Mouse (Mus musculus) left cerebral cortex, adult 11 months (tissue): ENCODE results near the gene Aph1c.
"Not testable (repeated sequence)": the region's sequence is repeated elsewhere in the genome, so short reads cannot be mapped to it uniquely, and the experiment has no call there.

Experiments used
- DNase-seq: peaks from one replicate; pipeline ENCODE4 v3.0.0; 2022; ENCODE audit warnings: low spot score

The Aph1c gene

DNA sequence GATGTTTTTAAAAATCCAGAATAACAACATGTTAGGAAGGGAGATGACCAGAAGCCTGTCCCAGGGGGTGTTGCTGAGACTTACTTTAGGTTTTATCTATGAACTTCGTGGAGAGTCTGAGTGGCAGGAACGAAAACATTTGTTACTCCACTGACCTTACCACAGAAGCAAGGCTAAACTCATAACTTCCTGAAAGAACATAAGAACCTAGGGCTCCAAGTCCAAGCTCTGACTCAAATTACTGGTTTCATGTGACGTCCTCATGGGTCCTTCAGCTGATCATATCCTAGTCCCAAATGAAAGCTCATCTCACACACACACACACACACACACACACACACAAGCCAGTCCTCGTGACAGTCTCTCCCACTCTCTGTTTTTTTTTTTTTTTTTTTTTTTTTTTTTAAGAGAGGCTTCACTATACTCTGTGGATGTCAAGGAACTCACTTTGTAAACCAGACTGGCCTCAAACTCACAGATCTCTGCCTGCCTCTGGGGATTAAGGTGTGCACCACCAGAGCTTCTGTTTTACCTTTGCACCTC lies 2.1 kb downstream of the Aph1c start:
- no peak for DNase-seq

DNA sequence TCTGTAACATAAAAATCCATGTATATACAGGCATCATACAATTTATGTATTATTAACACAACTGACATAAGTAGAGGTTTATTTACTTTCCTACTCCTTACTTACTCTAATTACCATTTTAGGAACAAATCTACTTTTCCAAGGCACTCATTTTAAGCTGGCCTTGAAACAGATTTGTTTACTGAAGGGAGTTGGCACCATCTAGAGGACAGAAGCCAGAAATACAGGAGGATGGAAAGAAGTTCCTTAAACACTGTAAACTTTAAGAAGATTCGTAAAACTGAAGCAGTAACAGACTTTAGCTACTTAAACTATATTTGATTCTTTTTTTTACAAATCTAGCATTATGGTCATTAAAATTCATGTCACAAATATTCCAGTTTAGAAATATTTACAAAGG lies 8.5 kb downstream of the Aph1c start:
- DNase-seq, result no peak

DNA sequence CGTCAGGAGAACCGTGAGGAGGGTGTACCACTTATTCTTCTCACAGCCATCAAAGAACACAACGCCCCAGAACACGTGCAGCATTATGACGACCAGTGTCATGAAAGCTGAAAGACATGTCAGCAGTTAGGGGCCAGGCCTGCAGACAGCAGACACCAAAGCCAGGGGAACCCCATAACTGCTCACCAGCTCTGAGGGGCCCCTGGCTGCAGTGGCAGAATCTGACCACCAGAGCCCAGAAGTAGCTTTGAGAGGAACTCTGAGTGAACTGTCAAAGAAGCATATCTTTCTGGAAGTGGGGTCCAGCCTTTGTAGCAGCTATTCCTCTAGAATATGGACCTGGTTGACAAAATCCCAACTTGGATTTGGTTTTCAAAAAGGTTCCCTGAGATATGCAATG lies 12.3 kb downstream of the Aph1c start:
- not testable (repeated sequence) for DNase-seq

DNA sequence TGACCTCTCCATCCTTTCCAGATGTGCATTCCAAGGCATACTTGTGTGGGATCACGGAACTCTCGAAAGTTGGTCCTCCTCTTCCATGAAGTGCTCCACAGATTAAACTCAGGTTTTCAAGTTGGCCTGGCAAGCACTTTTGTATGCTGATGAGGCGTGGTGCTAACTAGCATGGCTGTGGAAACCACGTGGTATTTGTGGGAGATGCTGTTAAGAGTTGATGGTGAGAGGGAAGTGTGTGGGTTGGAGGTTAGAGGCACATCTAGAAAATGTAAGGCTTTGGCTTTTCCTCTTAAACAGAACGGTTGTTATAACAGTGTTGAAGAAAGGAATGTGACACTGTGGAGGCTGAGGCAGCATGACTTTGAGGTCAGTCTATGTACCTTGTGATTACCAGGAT lies 13.5 kb downstream of the Aph1c start:
- no peak for DNase-seq

DNA sequence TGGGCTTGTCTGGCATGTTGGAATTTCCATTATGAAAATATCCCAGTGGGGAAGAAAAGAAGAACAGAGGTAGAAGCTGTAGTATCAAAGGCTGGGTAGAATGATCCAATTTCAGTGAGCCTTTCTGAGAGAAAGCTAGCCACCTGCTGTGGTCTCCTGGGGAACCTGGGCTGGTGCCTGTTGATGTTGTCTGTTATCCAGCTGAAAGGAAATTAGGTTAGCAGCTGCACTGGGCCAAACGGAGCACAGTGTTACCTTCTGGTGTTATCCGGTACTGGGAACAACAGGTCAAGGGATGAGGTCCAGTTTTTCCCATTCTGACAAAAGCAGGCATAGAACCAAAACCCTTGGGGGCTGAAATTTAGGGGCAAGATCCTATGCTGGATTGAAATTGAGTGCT lies 21.1 kb downstream of the Aph1c start:
- DNase-seq, result no peak

DNA sequence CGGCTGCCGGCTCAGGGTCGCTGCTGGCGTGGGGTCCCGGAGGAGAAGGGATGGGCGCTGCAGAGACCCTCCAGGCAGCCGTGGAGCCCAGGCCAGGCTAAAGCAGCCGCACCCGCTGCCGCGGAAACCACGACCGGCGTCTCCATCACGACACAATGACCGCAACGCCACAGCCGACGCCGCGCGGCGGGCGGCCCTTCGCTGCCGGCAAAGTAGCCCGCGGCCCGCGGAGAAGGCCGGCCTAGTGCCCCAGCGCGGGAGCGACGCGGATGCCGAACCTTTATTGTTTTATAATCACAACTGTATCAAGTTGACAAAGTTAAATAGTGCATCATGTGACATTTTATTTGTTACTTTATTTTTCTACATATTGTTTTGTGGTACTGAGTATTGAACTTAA lies 28.6 kb downstream of the Aph1c start:
- not testable (repeated sequence) for DNase-seq

DNA sequence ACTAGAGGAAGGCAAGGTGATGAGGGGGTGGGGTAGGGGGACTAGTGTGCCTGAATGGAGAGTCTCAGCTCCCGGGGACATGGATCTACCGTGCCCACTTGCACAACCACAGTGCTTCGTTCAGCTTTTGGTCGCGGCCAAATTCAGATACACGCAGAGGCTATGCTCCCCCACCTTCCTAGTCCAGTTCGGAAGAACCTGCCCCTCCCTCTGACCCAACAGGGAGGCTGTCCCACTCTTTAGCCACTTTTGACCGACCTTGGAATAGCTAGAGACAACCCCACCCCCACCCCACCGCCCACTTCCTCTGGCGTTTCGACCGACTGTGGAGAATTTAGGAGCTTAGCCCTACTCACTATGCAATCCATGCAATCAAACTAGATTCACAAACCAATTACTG lies 32.6 kb downstream of the Aph1c start:
- no peak for DNase-seq

DNA sequence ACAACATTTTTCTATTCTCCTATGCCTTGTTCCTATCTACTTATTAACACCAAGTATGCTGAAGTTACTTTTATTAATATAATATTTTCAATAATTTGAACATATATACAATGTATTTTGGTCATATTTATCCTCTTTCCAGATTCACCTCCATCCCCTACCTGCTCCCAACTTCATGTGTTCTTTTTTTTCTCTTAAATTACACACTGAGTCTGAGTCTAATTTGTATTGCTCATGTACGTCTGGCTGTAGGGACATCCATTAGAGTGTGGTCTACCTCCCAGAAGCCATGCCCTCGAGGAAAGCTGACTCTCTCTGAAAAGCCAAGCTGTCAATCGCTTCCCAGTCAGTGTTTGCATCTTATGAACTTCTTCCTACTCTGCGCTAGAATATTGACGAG lies 37.8 kb downstream of the Aph1c start, which contains the start of gene Gm10647:
TSS of gene Gm10647 (plus strand) at position 301 of the 400 bp plus-strand sequence.
- DNase-seq, result no peak

DNA sequence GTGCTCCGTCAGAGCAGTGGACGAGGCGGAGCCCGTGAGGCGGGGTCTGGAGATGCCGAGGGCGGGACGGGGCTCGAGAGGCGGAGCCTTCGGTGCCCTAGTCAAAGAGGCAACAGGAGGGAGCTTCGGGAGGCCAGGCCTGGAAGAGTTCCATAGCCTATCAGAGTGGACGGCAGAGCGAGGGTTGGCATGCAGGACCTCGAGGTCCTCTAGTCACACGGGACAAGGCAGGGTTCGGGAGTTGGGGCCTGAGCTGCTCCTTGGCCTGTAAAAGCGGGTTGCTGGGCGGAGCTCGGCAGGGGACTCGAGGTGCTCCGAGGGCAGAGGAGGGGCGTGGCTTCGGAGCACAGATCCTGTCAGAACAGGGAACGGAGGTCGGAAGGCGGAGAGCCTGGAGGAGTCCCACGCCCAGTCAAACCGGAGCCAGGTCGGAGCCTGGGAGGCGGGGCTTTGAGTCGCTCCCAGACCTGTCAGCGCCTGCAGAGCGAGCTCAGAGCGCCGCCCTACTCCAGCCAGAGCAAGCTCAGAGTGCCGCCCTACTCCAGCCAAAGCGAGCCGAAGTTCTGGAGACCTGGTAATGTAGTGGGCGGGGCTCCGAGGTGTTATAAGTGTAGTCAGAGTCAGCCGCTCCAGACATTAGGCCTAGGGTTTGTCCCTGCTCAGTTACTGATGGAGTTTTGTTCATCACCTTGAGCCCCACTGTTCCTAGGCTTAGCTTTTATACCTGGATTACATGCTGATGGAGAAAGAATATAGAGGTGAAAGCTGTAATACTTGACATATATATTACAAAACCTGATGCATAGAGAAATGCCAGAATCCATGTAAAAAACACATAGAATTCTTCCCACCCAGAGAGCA lies 38.8 kb downstream of the Aph1c start, which contains the start of gene Aph1b:
TSS of gene Aph1b (minus strand) at position 27 of the 861 bp plus-strand sequence.
- peak; percentile 92 for DNase-seq

DNA sequence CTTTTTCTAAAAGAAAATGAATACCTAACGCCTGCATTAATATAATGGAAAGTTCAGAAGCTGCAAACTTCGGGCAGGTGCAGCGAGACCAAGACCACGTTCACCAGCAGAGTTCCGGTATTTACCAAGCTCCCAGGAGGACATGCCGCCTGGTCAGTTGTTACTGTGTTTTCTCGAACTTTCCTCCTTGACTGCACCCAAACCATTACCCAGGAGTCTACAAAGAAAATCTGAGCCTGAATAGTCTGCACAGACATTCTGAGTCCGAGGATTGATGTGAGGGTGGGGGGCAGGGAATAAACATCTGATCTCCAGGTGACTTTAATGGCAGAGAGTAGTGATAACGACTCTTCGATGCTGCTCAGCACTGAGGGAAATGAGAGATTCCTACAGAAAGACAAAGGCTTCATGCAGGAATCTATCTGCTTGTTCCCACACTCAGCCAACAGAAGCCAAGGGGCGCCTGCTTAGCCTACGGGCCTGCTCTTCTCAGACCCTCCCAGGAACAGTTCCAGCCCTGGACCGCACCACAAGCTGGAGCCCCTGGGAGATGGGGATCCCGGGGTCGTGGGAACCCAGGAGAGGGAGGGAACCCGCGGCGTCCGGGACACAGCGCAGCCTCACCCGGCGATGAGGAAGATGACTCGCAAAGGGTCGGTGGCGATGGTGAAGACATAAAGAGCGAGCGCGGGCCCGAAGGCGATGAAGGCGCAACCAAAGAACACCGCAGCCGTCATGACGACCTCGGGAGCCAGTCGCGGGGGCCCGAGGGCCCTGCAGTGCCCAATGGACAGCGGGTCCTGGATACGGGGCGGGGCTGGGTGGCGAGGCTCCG lies 39.7 kb downstream of the Aph1c start:
- no peak for DNase-seq

DNA sequence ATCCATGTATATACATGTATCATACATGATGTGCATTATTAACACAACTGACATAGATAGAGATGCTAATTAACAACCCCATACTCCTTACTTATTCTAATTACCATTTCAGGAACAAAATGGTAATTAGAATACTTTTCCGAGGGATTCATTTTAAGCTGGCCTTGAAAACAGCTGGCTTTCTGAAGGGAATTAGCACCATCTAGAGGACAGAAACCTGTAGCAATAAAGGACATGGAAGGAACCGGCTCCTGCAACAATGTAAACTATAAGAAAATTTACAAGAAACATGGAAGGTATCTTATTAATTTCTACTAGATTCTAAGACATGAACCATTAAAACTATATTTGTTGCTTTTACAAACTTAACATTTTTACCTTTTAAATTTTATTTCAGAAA lies 46.7 kb downstream of the Aph1c start:
- DNase-seq, result no peak

DNA sequence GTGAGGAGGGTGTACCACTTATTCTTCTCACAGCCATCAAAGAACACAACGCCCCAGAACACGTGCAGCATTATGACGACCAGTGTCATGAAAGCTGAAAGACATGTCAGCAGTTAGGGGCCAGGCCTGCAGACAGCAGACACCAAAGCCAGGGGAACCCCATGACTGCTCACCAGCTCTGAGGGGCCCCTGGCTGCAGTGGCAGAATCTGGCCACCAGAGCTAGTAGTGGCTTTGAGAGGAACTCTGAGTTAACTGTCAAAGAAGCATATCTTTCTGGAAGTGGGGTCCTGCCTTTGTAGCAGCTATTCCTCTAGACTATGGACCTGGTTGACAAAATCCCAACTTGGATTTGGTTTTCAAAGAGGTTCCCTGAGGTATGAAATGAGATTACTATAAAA lies 50.0 kb downstream of the Aph1c start:
- not testable (repeated sequence) for DNase-seq

DNA sequence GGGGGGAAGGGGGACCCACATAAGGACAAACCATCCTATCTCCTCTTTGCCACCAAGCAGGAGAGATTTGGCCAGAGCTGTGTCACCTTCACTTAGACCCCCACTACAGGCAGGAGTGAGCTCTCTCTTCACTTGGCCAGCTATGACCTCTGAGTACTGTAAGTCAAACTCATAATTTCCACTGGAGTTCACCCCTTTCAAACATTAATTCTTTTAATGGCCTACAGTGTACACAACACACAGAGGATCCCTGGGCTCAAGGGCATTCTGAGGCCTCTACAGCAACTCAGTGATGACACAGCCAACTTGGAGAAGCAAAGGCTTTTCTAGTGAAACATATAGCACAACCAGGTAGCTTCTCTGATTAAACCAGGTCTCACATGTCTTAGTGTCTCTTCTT lies 63.8 kb downstream of the Aph1c start:
- no peak for DNase-seq

DNA sequence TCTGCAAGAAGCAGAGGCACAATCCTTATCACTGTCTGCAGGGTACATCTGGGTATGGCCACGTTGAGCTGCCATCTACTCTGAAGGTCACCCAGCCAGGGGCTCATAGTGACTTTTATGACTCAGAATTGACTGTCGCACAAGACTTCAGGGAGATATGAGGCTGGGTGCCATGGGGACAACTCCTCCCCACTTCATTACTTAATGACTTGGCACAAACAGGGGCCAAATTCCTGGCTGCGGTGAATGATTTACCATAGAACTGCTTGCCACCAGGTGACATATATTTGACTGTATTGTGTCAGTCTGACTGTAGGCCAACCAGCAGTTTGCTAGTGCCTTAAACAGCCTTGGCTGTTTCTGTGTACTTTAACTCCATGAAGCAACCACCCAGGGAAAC lies 65.3 kb downstream of the Aph1c start:
- no peak for DNase-seq

DNA sequence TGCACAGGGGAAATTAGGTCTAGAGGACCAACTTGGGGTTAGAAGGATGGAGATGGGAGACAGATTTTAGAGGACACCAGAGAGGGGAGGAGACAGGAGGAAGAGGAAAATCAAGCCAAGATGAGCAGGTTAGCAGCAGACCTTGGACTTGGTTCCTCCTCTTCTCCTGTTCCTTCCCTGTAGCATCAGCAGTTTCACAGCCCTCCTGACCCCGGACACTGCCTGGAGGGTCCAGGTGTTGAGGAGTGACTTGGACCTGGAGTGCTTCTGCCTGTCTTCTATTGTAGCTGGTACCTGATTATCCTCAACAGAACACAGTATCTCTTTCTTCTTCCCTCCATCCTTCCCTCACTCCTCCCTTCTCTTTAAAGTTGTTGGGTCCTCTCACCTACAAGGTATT lies 65.8 kb downstream of the Aph1c start:
- no peak for DNase-seq
